Mouse (Mus musculus) c-Kit-positive CD71-negative TER-119-negative erythroid progenitor cells, embryonic 14.5 days (primary cell): Measurements from ENCODE around the gene Crtc3.

ENCODE experiments used
- DNase-seq: peaks from one replicate; pipeline ENCODE4 v3.0.0-alpha.2; 2013; ENCODE audit warnings: low read depth

Crtc3 gene

GRCm38 (mm10) chr7:80638460-80638859 is 50.2 kb downstream of the Crtc3 start:
- no peak for DNase-seq

- no peak for DNase-seq
These were observed 51.5 kb downstream of the Crtc3 start for GRCm38 (mm10) chr7:80636953-80637800.

GRCm38 (mm10) chr7:80636288-80636952 is 52.3 kb downstream of the Crtc3 start:
- DNase-seq, result no peak

- DNase-seq, result no peak
These were observed 52.8 kb downstream of the Crtc3 start for GRCm38 (mm10) chr7:80635866-80636265.

- no peak for DNase-seq
These were observed 53.9 kb downstream of the Crtc3 start for GRCm38 (mm10) chr7:80634741-80635140.

GRCm38 (mm10) chr7:80633635-80634034 is 55.0 kb downstream of the Crtc3 start:
- no peak for DNase-seq

- DNase-seq, result no peak
These were observed 56.7 kb downstream of the Crtc3 start for GRCm38 (mm10) chr7:80631993-80632392.

- no peak for DNase-seq
These were observed 57.3 kb downstream of the Crtc3 start for GRCm38 (mm10) chr7:80631405-80631804.

GRCm38 (mm10) chr7:80629369-80629768 is 59.3 kb downstream of the Crtc3 start:
- DNase-seq, result no peak

GRCm38 (mm10) chr7:80628708-80629183 is 59.9 kb downstream of the Crtc3 start:
- DNase-seq, result no peak

GRCm38 (mm10) chr7:80626943-80627342 is 61.7 kb downstream of the Crtc3 start:
- no peak for DNase-seq

GRCm38 (mm10) chr7:80625841-80626240 is 62.8 kb downstream of the Crtc3 start:
- no peak for DNase-seq

- DNase-seq, result no peak
These were observed 65.4 kb downstream of the Crtc3 start for GRCm38 (mm10) chr7:80623276-80623675.

- no peak for DNase-seq
These were observed 72.6 kb downstream of the Crtc3 start for GRCm38 (mm10) chr7:80616096-80616495.

- no peak for DNase-seq
These were observed 74.6 kb downstream of the Crtc3 start for GRCm38 (mm10) chr7:80614042-80614441.

- no peak for DNase-seq
These were observed 76.4 kb downstream of the Crtc3 start for GRCm38 (mm10) chr7:80612191-80612787.

GRCm38 (mm10) chr7:80611646-80612045 is 77.0 kb downstream of the Crtc3 start:
- DNase-seq, result no peak

- no peak for DNase-seq
These were observed 81.2 kb downstream of the Crtc3 start for GRCm38 (mm10) chr7:80607503-80607902.

GRCm38 (mm10) chr7:80606435-80606834 is 82.2 kb downstream of the Crtc3 start:
- DNase-seq, result no peak

- DNase-seq, result no peak
These were observed 83.1 kb downstream of the Crtc3 start for GRCm38 (mm10) chr7:80605557-80605930.

GRCm38 (mm10) chr7:80604908-80605556 is 83.6 kb downstream of the Crtc3 start:
- DNase-seq, result no peak

GRCm38 (mm10) chr7:80602574-80602973 is 86.1 kb downstream of the Crtc3 start:
- no peak for DNase-seq
